8 mouse cellular contexts compared by ENCODE assay signal in the genomic region with DNA sequence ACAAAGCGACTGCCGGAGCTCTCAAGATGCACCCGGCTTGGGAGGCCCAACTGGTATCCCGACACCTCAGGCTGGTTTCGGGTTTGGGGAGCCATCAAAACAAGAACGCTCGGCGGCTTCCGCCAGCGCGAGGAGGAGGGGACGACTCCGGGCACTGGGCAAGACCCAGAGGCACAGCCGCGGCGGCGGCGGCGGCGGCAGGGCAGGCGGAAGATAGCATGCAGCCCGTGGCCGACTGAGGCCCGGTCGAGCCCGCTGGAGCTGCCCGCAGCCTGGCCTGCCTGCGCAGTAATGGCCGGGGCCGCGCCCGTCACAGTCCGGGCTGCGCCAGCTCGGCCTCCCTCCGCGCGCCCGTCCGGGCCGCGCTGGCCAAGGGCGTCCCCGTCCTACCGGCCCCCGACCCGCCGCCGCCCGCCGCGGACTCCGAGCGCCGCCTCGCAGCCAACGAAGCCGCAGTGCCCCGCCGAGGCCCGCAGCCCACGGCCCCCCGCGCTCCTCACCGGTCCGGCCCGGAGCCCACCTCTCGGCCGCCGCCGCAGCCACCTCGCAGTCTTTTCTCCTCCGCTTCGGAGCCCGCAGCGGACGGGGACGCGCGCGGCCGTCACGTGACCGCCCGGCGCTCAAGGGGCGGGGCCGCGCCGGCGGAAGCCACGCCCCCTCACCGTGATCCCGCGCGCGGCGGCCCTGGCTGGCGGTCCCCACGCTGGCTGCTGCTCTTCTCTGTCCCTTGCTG. TPM values are rescaled to one million over a fixed set of nuclear protein-coding genes. Genes with fewer than 3 reads are reported as not detected.
A peak's percentile ranks its signal among the peaks of the same experiment; 100 is the strongest.
DNase-seq lines count a peak whose midpoint lies in the region; ATAC-seq lines count a peak whose summit lies in the region.

No protein-coding gene starts in this region.

- peak overlapping the region; percentile 96 for H3K9ac ChIP-seq in intestine, embryonic 14.5 days (ENCODE audit: low read length)

- ATAC-seq in intestine, embryonic 14.5 days (replicated peaks; ENCODE audit: low FRiP score, low TSS enrichment, low read depth) = peak; percentile 97
- peak; percentile 74 for ATAC-seq in megakaryocyte progenitor cell, adult 5-6 weeks (replicated peaks; ENCODE audit: poor library complexity)

- H3K4me2 ChIP-seq in intestine, embryonic 14.5 days (ENCODE audit: low read length) = peak overlapping the region; percentile 76

- no peaks in the 10 kb centered on the region for H3K36me3 ChIP-seq in intestine, embryonic 14.5 days (ENCODE audit: control insufficient read depth, insufficient read depth, low read length)

- no peaks in the 10 kb centered on the region for H3K9me3 ChIP-seq in intestine, embryonic 14.5 days (ENCODE audit: control insufficient read depth, low read length)

- 0% methylated on average over 65 of the region's 100 CpGs for WGBS in intestine, embryonic 14.5 days

- peak overlapping the region; percentile 91 for H3K4me3 ChIP-seq in intestine, embryonic 14.5 days (ENCODE audit: low read depth, low read length)

- H3K27ac ChIP-seq in intestine, embryonic 14.5 days (ENCODE audit: low read depth) = peak overlapping the region; percentile 98

- intact Hi-C loops in gastrocnemius, postnatal 14 days (cut with DNase I; ENCODE audit: low total_unique reads) = no loop called here
- intact Hi-C loops in left cerebral cortex, postnatal 10 days (cut with DNase I) = no loop called here

- DNase-seq in adrenal gland, adult 18-20 months (ENCODE audit: low spot score in 2 of 2) = peak; percentile 93 to 95
- peak; percentile 89 for DNase-seq in embryo, embryonic 10.5 days (ENCODE audit: low spot score)
- DNase-seq in gastrocnemius, postnatal 14 days = peak; percentile 88
- DNase-seq in intestine, embryonic 14.5 days (ENCODE audit: low spot score) = peak; percentile 89
- DNase-seq in left cerebral cortex, postnatal 10 days (ENCODE audit: extremely low spot score in 1 of 2, low spot score in 2 of 2) = peak; percentile 76 to 92
- DNase-seq in right cerebral cortex, postnatal 10 days (ENCODE audit: low spot score in 2 of 2) = peak; percentile 91 to 92
- DNase-seq in urinary bladder, postnatal 14 days (ENCODE audit: low spot score) = peak; percentile 86

- no peaks in the 10 kb centered on the region for H3K27me3 ChIP-seq in intestine, embryonic 14.5 days (replicated peaks; ENCODE audit: control insufficient read depth, insufficient read depth, low read length)

- peaks cover 5% of the 10 kb centered on the region for H3K4me1 ChIP-seq in intestine, embryonic 14.5 days (replicated peaks; ENCODE audit: control insufficient read depth, insufficient read depth, low read length)

RNA-seq across cellular contexts. Expression of a gene that starts 0.6 kb away (rescaled TPM):
- 10 to 100 TPM; 46.6 to 58.6 TPM for total RNA-seq in adrenal gland, adult 18-20 months (2021)
- 10 to 100 TPM; 40.0 to 42.9 TPM for total RNA-seq in gastrocnemius, postnatal 14 days (2021)
- polyA plus RNA-seq in intestine, embryonic 14.5 days (2014; fragmentation: Nextera tagmentation; extraction: Ambion mirVana) = 35.8 and 41.4 TPM in 2 replicates
- 10 to 100 TPM; 81.5 to 82.5 TPM for total RNA-seq in left cerebral cortex, postnatal 10 days (2021)
- total RNA-seq in megakaryocyte progenitor cell, adult 5-6 weeks (2015) = 31.0 and 34.3 TPM in 2 replicates
- 57.5 and 61.9 TPM in 2 replicates for total RNA-seq in megakaryocyte progenitor cell, adult 5-6 weeks (2017)

RNA-seq across cellular contexts. Expression of a gene that starts 48.7 kb away (rescaled TPM):
- total RNA-seq in adrenal gland, adult 18-20 months (2021) = 100 to 1,000 TPM; 169 to 247 TPM
- total RNA-seq in gastrocnemius, postnatal 14 days (2021) = 10 to 100 TPM; 26.1 to 27.1 TPM
- 27.5 and 30.2 TPM in 2 replicates for polyA plus RNA-seq in intestine, embryonic 14.5 days (2014; fragmentation: Nextera tagmentation; extraction: Ambion mirVana)
- total RNA-seq in left cerebral cortex, postnatal 10 days (2021) = 10 to 100 TPM; 21.4 to 24.0 TPM
- total RNA-seq in megakaryocyte progenitor cell, adult 5-6 weeks (2015) = 17.8 and 19.2 TPM in 2 replicates
- total RNA-seq in megakaryocyte progenitor cell, adult 5-6 weeks (2017) = 22.3 and 33.7 TPM in 2 replicates

Comparison
In these comparisons a context has a peak if more than half of its experiments do, and no peak if none do; other contexts are left out.
1. Peak in every context shown above with its lines: DNase-seq, ATAC-seq, H3K4me3 ChIP-seq and H3K27ac ChIP-seq.
2. RNA of a gene that starts 48.7 kb away (total RNA-seq): 169 to 247 TPM in adrenal gland, adult 18-20 months; 26.1 to 27.1 TPM in gastrocnemius, postnatal 14 days, 21.4 to 24.0 TPM in left cerebral cortex, postnatal 10 days and 17.8 to 33.7 TPM in megakaryocyte progenitor cell, adult 5-6 weeks; every median in the first group is over 4 times any median in the second.